Mouse (Mus musculus) erythroid progenitor cell, adult 5-6 weeks (primary cell): ENCODE data around the gene Wdr73. TPM values are rescaled to one million over a fixed set of nuclear protein-coding genes. Genes with fewer than 3 reads are reported as not detected.
A peak's percentile ranks its signal among the peaks of the same experiment; 100 is the strongest.

Source experiments
- ATAC-seq: replicated peaks from 2 replicates; pipeline ENCODE4 v1.8.0; 2016; ENCODE audit warnings: moderate number of reproducible peaks, mild to moderate bottlenecking, moderate TSS enrichment, inconsistent platforms; ENCODE audit not compliant: poor library complexity, low FRiP score, severe bottlenecking
- total RNA-seq, 2 experiments: library from RNA; stranded (forward) in 1 of 2; stranded (reverse) in 1 of 2; fragments of 150-400 nt in 1 of 2; fragments of 186-747, 209-891 nt in 1 of 2; gene quantifications; 2 replicates each; pipeline versions ENCODE4 v1.2.3 to v1.2.4; 2015 to 2017; ENCODE audit warnings: low replicate concordance in 2 of 2

Wdr73 gene
- total RNA-seq (2015; ENCODE audit: low replicate concordance) (4.0 and 9.6 TPM in 2 replicates), total RNA-seq (2017; ENCODE audit: low replicate concordance) (1.6 and 4.1 TPM in 2 replicates)

DNA sequence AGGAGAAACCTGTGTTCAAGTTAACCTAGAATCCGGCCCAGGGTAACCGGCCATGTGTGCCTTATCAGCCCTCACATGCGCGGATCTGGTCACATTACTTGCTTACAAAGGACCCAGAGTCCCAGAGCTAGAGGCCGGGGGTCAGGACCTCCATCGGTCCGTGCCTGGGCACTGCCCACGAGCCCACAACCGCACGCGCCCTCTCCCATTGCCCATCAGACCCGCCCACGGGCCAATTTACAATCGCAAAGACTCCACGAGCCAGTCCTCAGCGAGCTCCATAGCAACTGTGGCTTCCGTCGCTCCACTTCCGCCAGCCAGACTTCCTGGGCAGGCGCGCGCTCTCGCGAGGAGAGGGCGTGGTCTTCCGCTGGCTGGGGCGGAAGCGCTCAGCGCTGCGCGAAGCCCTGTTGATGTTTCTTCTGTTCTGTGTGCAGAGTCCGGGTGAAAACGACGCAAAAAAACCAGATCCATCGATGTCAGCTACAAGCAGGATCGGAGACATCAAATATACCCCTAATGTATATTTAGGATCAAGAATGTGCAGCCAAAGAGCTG is at the start of gene Wdr73:
TSS of gene Wdr73 (minus strand) at position 326 of the 558 bp plus-strand sequence.
- ATAC-seq, result peak; percentile 96

DNA sequence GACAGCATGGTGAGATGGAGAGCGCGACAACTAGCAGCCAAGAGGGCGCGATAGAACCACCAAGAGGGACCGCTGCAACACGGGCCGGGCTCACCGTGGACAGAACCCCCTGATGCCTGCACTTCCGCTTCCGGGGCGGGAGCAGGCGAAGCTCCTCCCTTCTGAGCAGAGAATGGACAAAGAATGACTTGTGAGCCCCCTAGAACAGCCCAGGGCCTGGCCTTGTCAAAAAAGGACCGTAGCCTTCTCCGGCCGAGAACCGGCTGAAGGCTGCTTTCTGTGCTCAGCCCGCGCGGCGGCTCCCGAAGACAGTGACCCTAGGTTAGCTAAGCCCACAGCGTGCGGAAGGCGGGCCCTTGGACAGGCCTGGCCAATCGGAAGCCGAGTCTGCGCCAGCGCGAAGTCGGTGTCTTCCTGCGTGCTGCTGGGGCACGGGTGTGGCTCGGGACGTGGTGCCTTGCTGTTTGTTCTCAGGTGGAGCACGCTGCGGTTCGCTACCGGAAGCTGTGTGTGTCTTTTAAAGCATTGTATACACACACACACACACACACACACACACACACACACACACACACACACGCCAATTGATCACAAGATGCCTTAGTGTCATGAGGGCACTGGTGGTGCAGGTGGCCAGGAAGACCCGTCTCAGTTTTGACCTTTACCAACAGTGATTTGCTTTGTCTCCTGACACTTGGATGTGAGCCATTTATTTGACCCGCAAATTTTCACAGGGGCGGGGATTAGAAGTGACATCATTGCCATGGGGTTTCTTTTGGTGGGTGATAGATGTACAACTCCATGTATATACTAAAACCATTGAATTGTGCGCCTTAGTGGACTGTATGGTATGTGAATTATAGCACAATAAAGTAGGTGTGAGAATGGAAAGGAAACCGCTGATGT is 46.6 kb upstream of the Wdr73 start, which contains the start of gene Sec11a:
TSS of gene Sec11a (minus strand) at position 336 of the 906 bp plus-strand sequence.
- ATAC-seq, result peak; percentile 99

DNA sequence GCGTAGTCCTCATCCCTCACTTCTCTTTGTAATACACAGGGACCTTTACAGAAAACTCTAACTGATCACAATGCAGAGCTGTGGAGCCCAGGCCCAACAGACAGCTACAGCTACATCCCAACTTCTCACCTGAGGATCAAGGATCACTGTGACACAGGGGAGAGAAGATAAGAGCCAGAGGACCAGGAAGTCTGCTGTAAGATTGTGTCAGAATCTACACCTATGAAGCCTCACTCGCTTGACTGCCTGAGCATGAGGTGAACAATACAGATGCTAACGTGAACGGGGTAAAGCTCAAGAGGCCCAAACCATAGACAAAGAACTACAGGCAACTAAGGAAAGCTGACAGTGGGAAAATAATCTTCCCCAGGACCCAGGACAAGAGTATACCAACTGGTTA is 38.7 kb upstream of the Wdr73 start:
- no peak for ATAC-seq

DNA sequence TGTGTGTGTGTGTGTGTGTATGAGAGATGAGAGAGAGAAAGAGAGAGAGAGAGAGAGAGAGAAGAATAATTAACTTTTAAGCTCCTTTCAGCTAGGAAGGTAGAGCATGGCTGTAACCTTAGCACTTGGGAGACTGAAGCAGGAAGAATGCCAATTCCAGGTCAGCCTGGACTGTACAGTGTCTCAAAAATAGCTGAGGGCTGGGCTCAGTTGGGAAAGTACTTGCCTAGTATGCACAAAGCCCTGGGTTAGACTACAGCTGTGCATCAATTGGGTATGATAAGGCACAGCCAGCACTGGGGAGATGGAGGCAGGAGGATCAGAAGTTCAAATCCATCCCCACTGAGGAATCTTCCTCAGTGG is 36.2 kb upstream of the Wdr73 start:
- ATAC-seq, result 0 out of 2 replicates have a peak, but pooled peaks have one; percentile 22

DNA sequence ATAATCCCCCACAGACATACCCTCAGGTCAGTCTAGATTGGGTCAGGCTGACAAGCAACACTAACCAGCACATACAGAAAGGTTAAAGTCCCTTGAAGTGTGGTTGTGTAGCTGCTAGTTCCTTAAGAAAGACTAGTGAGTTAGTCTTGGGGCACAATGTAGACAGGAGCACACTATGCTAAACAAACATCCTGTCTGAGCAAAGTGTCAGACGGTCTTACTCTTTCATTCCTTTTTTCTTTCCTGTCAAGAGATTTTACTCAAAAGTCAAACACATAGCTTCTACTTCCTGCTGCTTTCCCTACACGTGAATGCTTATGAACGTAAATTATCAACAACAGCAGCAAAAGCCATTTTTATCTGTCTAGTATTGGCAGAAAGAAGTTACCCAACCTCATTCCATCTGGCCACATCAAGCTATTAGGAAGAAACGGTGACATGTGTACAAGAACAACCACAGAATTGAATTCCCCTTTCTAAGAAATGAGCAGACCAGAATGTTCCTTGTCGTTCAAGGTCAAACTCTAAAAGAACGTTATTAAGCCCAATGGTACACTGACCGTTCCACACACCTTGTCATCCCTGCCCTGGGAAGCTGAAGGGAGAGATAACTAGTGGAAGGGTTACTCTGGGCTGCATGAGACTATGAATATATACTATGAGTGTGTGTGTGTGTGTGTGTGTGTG is 35.7 kb upstream of the Wdr73 start:
- ATAC-seq, result 0 out of 2 replicates have a peak, but pooled peaks have one; percentile 51

DNA sequence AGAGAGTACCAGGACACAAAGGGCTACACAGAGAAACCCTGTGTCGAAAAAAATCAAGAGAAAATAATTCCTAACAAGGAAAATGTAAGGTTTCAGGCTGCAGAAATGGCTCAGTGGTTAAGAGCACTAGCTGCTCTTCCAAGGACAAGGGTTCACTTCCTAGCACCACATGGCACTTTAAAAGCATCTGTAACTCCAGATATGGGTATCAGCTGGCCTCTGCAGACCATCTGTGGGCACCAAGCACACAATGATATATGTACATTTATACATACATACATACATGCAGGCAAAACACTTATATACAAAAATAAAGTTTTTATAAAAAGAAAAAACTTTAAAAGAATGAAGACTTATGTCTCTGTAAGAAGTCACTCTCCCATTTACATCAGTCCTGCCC is 34.8 kb upstream of the Wdr73 start:
- ATAC-seq, result no peak

DNA sequence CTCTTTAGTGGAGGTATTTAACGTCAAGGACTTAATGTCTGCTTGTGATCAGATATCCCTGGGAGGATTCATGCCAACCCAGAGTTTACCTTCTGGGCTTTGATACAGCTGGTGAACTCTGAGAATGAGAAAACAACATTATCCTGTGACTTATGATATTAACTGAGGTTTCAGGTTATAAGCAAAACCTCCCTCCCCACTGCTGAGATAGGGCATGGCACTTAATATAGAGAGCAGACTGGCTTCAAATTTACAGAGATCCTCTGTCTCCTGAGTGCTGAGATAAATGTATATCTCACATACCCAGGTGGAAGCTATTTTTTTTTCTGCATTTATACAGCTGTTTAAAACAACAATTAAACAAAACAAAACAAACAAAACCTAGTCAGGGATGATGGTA is 31.7 kb upstream of the Wdr73 start:
- ATAC-seq, result no peak

DNA sequence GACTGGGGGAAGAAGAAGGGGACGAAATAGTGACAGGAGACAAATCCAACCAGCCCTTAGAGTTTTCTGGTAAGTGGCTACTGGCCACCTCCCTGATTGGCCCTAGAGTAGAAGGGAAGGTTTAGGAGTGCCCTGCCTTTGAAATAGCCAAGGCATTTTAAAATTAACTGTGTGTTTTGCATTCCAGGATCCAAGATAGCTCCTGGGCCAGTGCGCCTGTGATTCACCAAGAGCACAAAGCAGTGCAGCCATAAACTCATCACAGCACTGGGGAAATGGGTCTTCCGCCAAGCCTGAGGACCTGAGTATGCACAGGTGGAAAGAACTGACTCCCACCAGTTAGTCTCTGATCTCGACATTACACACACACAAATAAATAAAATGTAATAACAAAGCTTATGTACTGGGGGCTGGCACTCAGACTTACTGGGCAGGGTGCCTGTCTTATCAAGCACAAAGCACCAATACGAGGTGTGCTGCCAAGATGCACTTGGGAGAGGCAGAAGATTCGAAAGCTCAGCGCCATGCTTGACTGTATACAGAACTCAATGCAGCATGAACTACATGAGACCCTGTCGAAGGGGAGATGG is 30.6 kb upstream of the Wdr73 start:
- no peak for ATAC-seq

DNA sequence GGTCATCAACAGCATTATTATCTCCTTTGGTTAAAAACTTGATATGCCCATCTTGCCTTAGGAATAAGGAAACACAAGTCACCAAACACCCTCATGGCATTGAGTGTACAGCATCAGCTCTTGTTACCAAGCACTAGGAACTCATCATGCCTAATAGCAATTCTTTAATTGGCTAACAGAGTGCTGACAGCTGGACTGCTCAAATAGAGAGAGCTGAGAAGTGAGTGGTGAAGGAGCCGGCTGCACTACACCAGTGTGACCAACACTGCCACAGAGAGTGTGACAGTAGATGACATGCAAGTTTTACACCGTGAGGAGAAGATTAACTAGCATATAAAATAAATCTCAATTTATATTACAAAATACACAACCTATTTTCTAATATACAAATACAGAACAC is 22.1 kb upstream of the Wdr73 start:
- ATAC-seq, result no peak

DNA sequence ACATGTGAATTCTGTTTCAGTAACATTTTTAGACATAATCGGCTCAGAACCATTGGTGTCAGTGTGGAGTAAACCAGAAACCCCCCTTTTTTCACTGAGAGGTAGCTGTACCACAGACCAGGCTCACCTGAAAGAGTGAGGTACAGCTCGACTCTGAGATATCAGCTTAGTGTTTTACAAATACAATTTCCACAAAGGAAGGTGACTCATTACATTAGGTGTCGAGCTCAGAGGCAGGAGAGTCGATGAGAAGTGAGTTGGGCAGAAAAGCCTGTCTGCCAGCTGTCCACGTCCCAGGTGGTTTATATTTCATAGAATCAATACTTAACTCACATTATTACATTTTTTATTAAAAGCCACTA is 18.6 kb upstream of the Wdr73 start:
- no peak for ATAC-seq

DNA sequence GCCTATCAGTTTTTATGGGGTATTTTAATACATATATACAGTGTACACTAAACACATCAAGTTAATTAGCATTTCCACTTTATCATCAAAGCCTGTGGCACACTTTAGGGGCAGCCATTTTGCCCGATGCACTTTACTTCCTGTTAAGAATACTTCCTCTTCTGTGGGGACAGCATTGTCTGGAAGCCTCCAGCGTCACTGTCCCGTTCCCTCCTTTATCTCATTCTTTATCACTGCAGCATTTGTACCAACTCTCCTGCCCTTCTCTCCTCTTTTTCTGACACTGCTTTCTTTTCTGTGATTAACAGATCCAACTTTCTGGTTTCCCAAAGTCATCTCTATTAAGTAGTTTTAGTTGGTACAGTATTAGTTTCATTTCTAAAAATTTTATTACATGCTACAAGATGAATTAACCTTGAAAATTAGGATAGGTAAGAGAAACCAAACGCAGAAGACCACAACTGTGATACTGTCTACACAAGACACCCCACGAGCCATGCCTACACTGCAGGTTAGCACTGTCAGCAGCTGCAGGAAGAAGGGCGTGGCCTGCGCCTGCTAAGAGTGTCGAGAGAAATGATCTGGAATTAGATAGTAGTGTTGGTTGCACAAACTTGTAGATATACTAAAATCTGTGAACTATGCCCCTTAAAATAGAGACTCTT is 18.0 kb upstream of the Wdr73 start:
- 0 out of 2 replicates have a peak, but pooled peaks have one; percentile 49 for ATAC-seq

DNA sequence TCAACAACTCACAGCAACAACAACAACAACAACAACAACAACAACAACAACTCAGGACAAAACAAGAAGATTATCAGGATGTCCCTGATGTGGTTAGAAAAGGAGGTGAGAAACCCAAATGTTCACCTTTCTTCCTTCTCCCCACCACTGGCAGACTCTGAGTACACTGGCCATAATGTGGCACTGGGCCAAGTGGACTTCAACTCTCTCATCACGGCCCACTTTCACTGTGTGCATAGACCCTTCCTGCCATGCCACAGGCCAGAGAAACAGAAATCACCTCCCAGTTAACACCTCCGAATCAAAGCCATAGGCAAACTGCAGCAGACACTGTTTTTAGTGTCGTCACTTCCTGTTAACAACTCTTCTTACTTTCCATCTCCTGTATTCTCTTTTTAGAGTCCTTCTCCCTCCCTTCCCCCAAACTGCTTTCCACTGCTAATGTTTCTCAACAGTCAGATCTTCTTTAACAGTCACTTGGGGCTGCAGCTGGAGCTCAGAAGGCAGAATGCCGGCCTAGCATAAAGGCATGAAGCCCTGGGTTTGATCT is 16.9 kb upstream of the Wdr73 start:
- ATAC-seq, result no peak

DNA sequence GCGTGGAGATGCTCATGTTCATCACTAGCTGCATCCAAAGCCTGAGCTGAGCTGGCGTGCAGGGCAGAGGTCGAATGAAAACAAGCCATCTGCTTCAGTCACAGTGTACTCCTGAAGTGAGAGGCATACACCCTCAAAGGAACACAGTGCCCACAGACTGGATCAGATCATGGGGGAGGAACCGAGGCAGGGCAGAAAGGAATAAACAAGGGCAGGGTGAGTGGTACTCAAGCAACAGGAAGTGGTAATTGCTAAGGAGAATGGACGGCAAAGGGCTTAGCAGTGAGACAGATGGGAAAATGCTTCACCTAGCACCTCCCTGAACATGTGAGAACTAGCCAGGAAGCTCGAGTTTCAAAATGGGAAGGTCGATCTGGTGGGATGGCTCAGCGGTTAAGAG is 11.4 kb upstream of the Wdr73 start:
- no peak for ATAC-seq

DNA sequence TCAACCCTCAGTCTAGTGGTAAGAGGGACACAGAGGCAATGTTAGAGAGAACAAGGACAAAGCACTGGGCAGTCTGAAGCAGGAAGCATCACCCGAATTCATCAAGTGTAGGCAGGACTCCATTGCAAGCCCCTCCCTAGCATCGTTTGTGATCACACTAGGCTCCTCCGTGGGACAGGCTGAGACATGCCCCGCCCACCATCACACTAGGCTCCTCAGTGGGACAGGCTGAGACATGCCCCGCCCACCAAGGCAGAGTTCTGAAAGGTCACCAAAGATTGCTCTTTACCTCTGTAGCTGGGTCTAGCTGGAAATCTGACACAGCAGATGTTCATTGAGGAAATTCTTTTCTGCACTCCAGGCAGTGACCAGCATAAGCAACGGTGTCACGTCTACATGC is 10.0 kb upstream of the Wdr73 start:
- peak; percentile 67 for ATAC-seq

DNA sequence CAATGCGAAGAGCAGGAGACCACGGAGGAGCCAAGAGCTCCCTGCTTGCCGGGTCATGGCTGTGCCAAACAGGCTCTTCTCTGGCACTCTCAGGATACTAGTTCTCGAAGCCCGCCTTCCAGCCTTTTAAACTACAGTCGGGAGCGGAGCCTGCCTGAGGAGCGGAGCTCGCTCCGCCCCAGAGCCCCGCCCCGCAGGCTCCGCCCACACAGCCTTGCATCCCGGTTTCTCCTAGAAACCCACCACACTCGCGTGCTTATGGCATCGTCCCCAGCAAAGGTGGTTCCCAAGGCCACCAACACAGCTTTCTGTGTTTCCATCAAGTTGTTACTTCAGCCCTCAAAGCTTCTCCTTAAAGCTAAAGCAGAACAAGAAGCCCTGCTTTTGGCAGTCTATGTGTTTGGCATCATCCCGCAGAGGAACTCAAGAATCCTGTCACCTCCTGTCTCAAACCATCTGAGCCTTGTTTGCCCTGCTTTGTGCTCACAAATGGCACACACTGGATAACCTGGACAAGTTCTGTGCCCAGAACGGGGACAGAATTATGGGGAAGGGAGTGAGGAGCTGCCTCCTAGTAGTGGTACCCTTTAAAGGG is 3.9 kb upstream of the Wdr73 start, which contains the start of gene Nmb:
TSS of gene Nmb (minus strand) at position 156 of the 595 bp plus-strand sequence.
- peak; percentile 55; the same call in 1 of the 2 replicates for ATAC-seq

DNA sequence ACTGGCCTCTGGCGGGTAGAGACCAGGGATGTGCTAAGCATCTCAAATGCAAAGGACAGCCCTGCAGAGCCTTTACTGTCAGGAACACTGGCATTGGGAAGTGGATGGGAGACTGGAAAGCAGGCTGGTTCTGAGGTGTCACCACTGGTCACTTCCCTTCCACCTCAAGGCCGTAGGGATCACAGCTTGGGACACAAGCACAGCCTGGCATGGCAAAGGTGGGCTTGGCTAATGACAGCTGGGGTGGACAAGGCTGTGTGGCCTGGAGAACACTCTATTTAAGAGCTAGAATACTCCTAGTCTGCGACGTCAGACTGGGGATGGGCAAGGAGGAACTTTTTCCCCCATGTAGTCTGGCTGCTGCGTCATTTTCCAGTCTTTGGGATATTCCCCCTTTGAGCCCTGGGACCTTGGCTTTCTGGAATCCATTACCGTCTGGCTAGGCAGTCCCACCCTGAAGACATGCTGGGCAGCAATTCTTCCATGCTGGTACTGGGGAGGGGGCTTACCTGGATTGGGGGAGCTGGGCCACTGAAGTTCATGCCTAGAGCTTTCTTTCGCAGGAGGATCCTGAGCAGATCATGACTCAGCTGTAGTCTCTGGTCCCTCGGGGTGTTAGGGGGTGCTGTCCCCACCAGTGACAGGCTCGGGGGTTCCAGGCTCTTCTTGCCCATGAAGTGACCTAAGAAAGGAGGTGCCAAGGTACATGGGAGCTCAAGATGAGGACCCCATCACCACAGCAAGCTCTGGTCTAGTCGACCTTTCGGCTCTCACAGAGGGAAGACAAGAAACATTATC is 2.8 kb upstream of the Wdr73 start:
- ATAC-seq, result no peak

DNA sequence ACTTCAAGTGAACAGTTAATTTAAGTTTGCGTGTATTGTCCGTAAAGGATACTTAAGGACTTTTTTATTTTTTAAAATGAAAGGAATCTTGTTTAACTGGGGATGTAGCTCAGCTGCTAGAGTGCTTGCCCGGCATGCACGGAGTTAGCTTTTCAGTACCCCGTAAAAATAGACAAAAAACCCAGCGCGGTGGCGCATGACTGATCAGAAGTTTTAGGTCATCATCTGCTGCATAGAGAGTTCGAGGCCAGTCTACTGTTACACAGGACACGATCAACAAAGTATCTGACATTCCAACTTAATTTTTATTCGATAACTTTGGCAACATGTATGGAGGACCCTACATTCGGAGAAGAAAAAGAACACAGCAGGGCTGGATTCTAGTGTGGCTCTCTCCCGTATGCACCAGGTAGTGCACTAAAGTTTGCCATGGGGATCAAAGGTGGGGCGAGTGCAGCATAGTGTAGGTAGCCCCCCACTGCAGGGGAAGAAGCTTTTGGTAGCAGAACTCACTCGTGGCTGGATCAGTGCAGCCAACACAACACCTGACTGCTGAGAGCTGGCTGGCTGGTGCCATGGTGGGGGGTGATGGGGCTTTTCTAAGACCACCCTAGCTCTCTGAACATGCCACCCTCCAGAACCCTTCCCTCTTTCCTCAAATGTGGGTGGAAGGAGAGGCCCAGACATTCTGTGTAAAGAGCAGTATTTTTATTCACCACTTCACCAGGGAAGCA is 639 bp upstream of the Wdr73 start:
- ATAC-seq, result 0 out of 2 replicates have a peak, but pooled peaks have one; percentile 4
